Mouse (Mus musculus) neural tube, embryonic 15.5 days (tissue): ENCODE measurements around the gene Pigyl. TPM values are rescaled to one million over a fixed set of nuclear protein-coding genes. Genes with fewer than 3 reads are reported as not detected.

Source experiments
- ATAC-seq: fragments of 200-750 bp; cut with Nextera tagmentation; 2 replicates; pipeline ENCODE4 v1.8.0; 2017; ENCODE audit warnings: mild to moderate bottlenecking, moderate TSS enrichment, moderate library complexity; ENCODE audit not compliant: low FRiP score
- H3K27ac ChIP-seq: fragments of 300-500 bp; sonication (generic); replicated peaks from 2 replicates; pipeline ENCODE4 v1.5.1; 2015; ENCODE audit warnings: mild to moderate bottlenecking, inconsistent platforms
- H3K27me3 ChIP-seq: fragments of 300-500 bp; sonication (generic); replicated peaks from 2 replicates; pipeline ENCODE4 v1.6.1; 2015; ENCODE audit warnings: inconsistent platforms
- H3K36me3 ChIP-seq: fragments of 300-500 bp; sonication (generic); 2 replicates; pipeline ENCODE4 v1.6.1; 2015; ENCODE audit warnings: inconsistent platforms
- H3K4me1 ChIP-seq: fragments of 300-500 bp; sonication (generic); 2 replicates; pipeline ENCODE4 v1.6.1; 2015; ENCODE audit warnings: inconsistent platforms
- H3K4me2 ChIP-seq: fragments of 300-500 bp; sonication (generic); 2 replicates; pipeline ENCODE4 v1.6.1; 2015; ENCODE audit warnings: inconsistent platforms, mild to moderate bottlenecking, moderate library complexity
- H3K4me3 ChIP-seq: fragments of 300-500 bp; sonication (generic); replicated peaks from 2 replicates; pipeline ENCODE4 v1.5.1; 2015; ENCODE audit warnings: mild to moderate bottlenecking, inconsistent platforms
- H3K9ac ChIP-seq: fragments of 300-500 bp; sonication (generic); replicated peaks from 2 replicates; pipeline ENCODE4 v1.6.1; 2015; ENCODE audit warnings: mild to moderate bottlenecking, inconsistent platforms
- H3K9me3 ChIP-seq: fragments of 300-500 bp; sonication (generic); replicated peaks from 2 replicates; pipeline ENCODE4 v1.6.1; 2016; ENCODE audit warnings: inconsistent platforms
- WGBS: fragments of 180-500 bp; shearing (Covaris S2); methylation state at CpG from one replicate; pipeline ENCODE4 v1.1.7; 2015; ENCODE audit warnings: mixed read lengths; 5-methylcytosine and 5-hydroxymethylcytosine counted together
- microRNA-seq: library from miRNA; unstranded; fragments of <30 nt; microRNA quantifications from one replicate; pipeline ENCODE4, GENCODE M21; 2017
- polyA plus RNA-seq: library from polyadenylated mRNA; unstranded; fragments of >200 nt; fragmentation: Nextera tagmentation; extraction: Ambion mirVana; gene quantifications from 2 replicates; pipeline ENCODE4 v1.2.1, GENCODE M21; 2015

Gene Pigyl
- polyA plus RNA-seq, 1 experiment from 2014 or later: 97.0 TPM

GRCm38 (mm10) chr9:22164711-22165668 lies 8.3 kb downstream of the Pigyl start:
- peak; percentile 90 for ATAC-seq
- Histone ChIP-seq H3K9me3 (no peaks in the 10 kb centered on the region), H3K36me3 (no peaks in the 10 kb centered on the region), H3K9ac (peak overlapping the region; percentile 74), H3K4me2 (peak overlapping the region; percentile 90), H3K27me3 (no peaks in the 10 kb centered on the region), H3K4me3 (peak overlapping the region; percentile 61), H3K27ac (peak overlapping the region; percentile 85), H3K4me1 (peaks cover 5% of the 10 kb centered on the region; the same call in 1 of the 2 replicates)
- WGBS: 2% methylated on average over 53 of the region's 54 CpGs

DNA sequence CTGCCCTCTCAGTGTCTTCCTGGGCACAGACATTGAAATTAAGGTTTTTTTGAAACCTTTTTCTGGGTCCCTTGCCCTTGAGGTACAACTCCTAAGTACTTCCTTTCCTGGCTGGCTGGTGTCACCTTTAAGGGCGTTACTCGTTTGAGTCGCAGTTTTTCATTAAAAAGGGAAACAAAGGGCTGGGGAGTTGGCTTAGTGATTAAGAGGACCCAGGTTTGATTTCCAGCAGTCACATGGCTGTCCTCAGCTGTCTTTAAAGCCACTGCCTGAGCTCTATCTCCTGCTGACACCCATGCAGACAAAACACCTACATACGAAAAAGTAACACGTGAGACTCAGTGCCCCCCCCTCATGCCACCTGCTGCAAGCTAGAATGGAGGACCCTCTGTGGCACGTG lies 9.3 kb downstream of the Pigyl start:
- Histone ChIP-seq H3K4me1 (peaks cover 5% of the 10 kb centered on the region; the same call in 1 of the 2 replicates), H3K4me3 (no peak overlapping the region), H3K27me3 (no peaks in the 10 kb centered on the region), H3K4me2 (no peak overlapping the region; the same call in 1 of the 2 replicates), H3K9me3 (no peaks in the 10 kb centered on the region), H3K27ac (no peak overlapping the region), H3K36me3 (no peaks in the 10 kb centered on the region), H3K9ac (no peak overlapping the region)
- ATAC-seq: no peak
- WGBS: 60% methylated on average over 6 of the region's 6 CpGs

GRCm38 (mm10) chr9:22166686-22167085 lies 10.0 kb downstream of the Pigyl start:
- Histone ChIP-seq H3K9me3 (no peaks in the 10 kb centered on the region), H3K4me1 (peaks cover 5% of the 10 kb centered on the region; the same call in 1 of the 2 replicates), H3K36me3 (no peaks in the 10 kb centered on the region), H3K27me3 (no peaks in the 10 kb centered on the region), H3K4me2 (no peak overlapping the region), H3K27ac (no peak overlapping the region), H3K4me3 (no peak overlapping the region), H3K9ac (no peak overlapping the region)
- ATAC-seq: no peak
- 94% methylated on average over 10 of the region's 10 CpGs for WGBS

DNA sequence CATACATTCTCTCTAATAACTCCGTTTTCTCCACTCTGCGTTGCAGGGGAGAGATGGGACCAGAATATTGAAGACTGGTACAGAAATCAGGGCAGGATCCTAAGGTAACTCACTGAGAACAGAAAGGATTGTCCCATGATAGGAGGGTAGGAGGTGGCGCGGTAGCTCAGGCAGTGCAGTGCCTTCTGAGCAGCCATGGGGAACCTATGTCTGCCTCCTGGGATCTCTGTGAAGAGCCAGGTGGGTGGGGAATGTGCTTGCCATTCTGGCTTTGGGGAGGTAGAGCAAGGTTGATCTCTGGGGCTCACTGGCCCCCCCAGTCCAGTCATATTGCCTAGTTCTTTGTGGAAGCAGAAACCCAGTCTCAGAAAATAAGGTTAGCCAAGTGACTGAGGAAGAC lies 11.1 kb downstream of the Pigyl start:
- H3K27ac ChIP-seq: no peak overlapping the region

GRCm38 (mm10) chr9:22169327-22169726 lies 12.7 kb downstream of the Pigyl start:
- 92% methylated on average over 11 of the region's 11 CpGs for WGBS
- ATAC-seq: no peak
- Histone ChIP-seq H3K9me3 (no peaks in the 10 kb centered on the region), H3K36me3 (no peaks in the 10 kb centered on the region), H3K4me3 (no peak overlapping the region), H3K27me3 (no peaks in the 10 kb centered on the region), H3K4me1 (peaks cover 5% of the 10 kb centered on the region; the same call in 1 of the 2 replicates), H3K9ac (no peak overlapping the region), H3K4me2 (no peak overlapping the region), H3K27ac (no peak overlapping the region)

More for the DNA sequence above, 11.1 kb downstream of the Pigyl start:
- H3K4me2 ChIP-seq: no peak overlapping the region
- WGBS: 98% methylated on average over 4 of the region's 4 CpGs
- no peaks in the 10 kb centered on the region for H3K9me3 ChIP-seq
- no peaks in the 10 kb centered on the region for H3K27me3 ChIP-seq
- H3K4me1 ChIP-seq: peaks cover 5% of the 10 kb centered on the region; the same call in 1 of the 2 replicates
- no peak overlapping the region for H3K4me3 ChIP-seq
- H3K9ac ChIP-seq: no peak overlapping the region
- H3K36me3 ChIP-seq: no peaks in the 10 kb centered on the region
- ATAC-seq: no peak

DNA sequence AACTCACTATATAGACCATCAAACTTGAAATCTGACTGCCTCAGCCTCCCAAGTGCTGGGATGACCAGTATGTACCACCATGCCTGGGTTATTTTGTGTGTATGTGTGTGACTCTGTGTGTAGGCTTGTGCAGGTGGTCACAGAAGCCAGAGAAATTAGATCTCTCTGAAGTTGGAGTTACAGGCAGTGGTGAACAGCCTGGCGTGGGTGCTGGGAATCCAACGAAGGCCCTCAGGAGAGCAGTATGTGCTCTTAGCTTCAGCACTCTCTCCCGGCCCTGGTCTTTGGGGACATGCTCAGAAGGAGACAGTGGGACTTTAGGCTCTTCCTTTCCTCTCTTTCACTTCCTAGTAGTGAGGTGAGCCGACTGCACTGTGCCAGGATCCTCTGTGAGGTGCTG lies 15.7 kb downstream of the Pigyl start:
- H3K9ac ChIP-seq: no peak overlapping the region
- no peak overlapping the region for H3K27ac ChIP-seq
- H3K4me2 ChIP-seq: no peak overlapping the region
- ATAC-seq: no peak
- no peaks in the 10 kb centered on the region for H3K36me3 ChIP-seq
- H3K9me3 ChIP-seq: no peaks in the 10 kb centered on the region
- H3K4me3 ChIP-seq: no peak overlapping the region
- no peaks in the 10 kb centered on the region for H3K27me3 ChIP-seq
- no peaks in the 10 kb centered on the region for H3K4me1 ChIP-seq
- WGBS: 86% methylated on average over 4 of the region's 4 CpGs

GRCm38 (mm10) chr9:22188025-22188611 lies 31.5 kb downstream of the Pigyl start, which contains the start of gene Zfp872:
TSS of gene Zfp872 (plus strand) at chr9:22188090.
- Histone ChIP-seq H3K4me3 (peak within 1 kb of the TSS; percentile 50), H3K9me3 (peaks cover 4% of the 10 kb centered on the region; the same call in 1 of the 2 replicates), H3K27ac (0 out of 2 replicates have a peak within 1 kb of the TSS, but pooled peaks have one; percentile 41), H3K4me1 (peaks cover 9% of the 10 kb centered on the region; the same call in 1 of the 2 replicates), H3K9ac (peak within 1 kb of the TSS; percentile 50), H3K27me3 (no peaks in the 10 kb centered on the region), H3K4me2 (peak within 1 kb of the TSS; percentile 80), H3K36me3 (no peaks in the 10 kb centered on the region)
- WGBS: 9% methylated on average over 43 of the region's 43 CpGs
- ATAC-seq: peak; percentile 91

- Histone ChIP-seq H3K36me3 (no peaks in the 10 kb centered on the region), H3K4me3 (no peak overlapping the region), H3K9me3 (peaks cover 23% of the 10 kb centered on the region; the same call in 1 of the 2 replicates), H3K9ac (no peak overlapping the region), H3K4me2 (no peak overlapping the region), H3K4me1 (no peaks in the 10 kb centered on the region), H3K27me3 (no peaks in the 10 kb centered on the region), H3K27ac (no peak overlapping the region)
- ATAC-seq: no peak
- 49% methylated on average over 5 of the region's 5 CpGs for WGBS
Observed at GRCm38 (mm10) chr9:22196412-22196811, 39.8 kb downstream of the Pigyl start.

Small RNAs within 50 kb of the gene (microRNA-seq; reads per million reads assigned to microRNA genes)
- gene Mir7084: not detected

Other genes starting within 250 kb of the Pigyl start
- 23.6 and 24.7 TPM in 2 replicates for gene Rab3d, start 238.7 kb upstream of the Pigyl start, polyA plus RNA-seq
- gene Ccdc159, start 229.4 kb upstream of the Pigyl start, polyA plus RNA-seq: 8.9 and 10.0 TPM in 2 replicates
- gene Tmem205, start 229.3 kb upstream of the Pigyl start, polyA plus RNA-seq: 52.8 and 54.6 TPM in 2 replicates
- 86.4 and 100 TPM in 2 replicates for gene Plppr2, start 219.8 kb upstream of the Pigyl start, polyA plus RNA-seq
- gene Swsap1, start 201.1 kb upstream of the Pigyl start, polyA plus RNA-seq: 9.5 and 10.8 TPM in 2 replicates
- gene Epor, start 193.3 kb upstream of the Pigyl start, polyA plus RNA-seq: 1.0 and 2.2 TPM in 2 replicates
- gene Rgl3, start 167.4 kb upstream of the Pigyl start, polyA plus RNA-seq: 1.6 and 4.6 TPM in 2 replicates
- 4.0 and 4.5 TPM in 2 replicates for gene Ccdc151, start 154.2 kb upstream of the Pigyl start, polyA plus RNA-seq
- 93.8 and 99.4 TPM in 2 replicates for gene Prkcsh, start 154.0 kb upstream of the Pigyl start, polyA plus RNA-seq
- gene Elavl3, start 104.8 kb upstream of the Pigyl start, polyA plus RNA-seq: 67.4 and 96.9 TPM in 2 replicates
- not detected in 2 replicates for gene Gm49318, start 85.6 kb upstream of the Pigyl start, polyA plus RNA-seq
- gene Zfp653, start 85.5 kb upstream of the Pigyl start, polyA plus RNA-seq: 17.3 and 18.6 TPM in 2 replicates
- 63.9 and 65.5 TPM in 2 replicates for gene Ecsit, start 71.4 kb upstream of the Pigyl start, polyA plus RNA-seq
- 0.84 and 34.2 TPM in 2 replicates for gene Cnn1, start 57.6 kb upstream of the Pigyl start, polyA plus RNA-seq
- gene Elof1, start 39.7 kb upstream of the Pigyl start, polyA plus RNA-seq: 183 and 193 TPM in 2 replicates
- gene Acp5, start 21.1 kb upstream of the Pigyl start, polyA plus RNA-seq: 1.0 and 7.1 TPM in 2 replicates
- 0.42 and 0.58 TPM in 2 replicates for gene Zfp872, start 31.2 kb downstream of the Pigyl start, polyA plus RNA-seq
- gene Zfp809, start 68.9 kb downstream of the Pigyl start, polyA plus RNA-seq: 8.8 and 14.0 TPM in 2 replicates
- 6.8 and 7.6 TPM in 2 replicates for gene Zfp599, start 103.0 kb downstream of the Pigyl start, polyA plus RNA-seq
- 27.0 and 28.8 TPM in 2 replicates for gene Zfp810, start 150.8 kb downstream of the Pigyl start, polyA plus RNA-seq
- gene Anln, start 232.3 kb downstream of the Pigyl start, polyA plus RNA-seq: 3.7 and 11.2 TPM in 2 replicates